Mouse (Mus musculus): ENCODE data around the gene Ell2.

DNA sequence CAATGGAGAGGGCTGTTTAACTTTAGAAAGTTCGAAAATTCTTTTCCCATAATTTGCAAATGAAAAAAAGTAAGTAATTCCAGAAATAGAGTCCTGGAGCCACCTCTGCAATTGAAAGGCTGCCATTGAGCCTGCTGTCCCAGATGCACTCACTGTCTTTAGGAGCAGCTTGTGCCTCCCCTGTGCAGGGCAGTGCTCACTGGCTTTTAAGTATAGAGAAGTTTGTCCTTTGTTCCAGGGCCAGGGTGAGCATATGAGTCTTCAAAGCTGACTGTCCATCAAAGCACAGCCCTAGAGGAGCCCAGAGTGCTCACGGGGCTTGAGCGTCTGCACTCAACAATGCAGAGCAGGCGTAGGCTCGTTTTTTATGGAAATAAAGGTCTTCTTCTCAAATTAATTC lies 59.7 kb downstream of the Ell2 start:
- TF ChIP-seq CTCF (IDR thresholded peaks at IDR 0.05; ENCODE audit: control insufficient read depth, insufficient read depth, insufficient replicate concordance, low read depth, low read length) (no peak), POLR2A (IDR thresholded peaks at IDR 0.05; ENCODE audit: control insufficient read depth, low read depth, low read length) (no peak)
